Mouse (Mus musculus): Measurements from ENCODE around the gene Chrnb1.

DNA sequence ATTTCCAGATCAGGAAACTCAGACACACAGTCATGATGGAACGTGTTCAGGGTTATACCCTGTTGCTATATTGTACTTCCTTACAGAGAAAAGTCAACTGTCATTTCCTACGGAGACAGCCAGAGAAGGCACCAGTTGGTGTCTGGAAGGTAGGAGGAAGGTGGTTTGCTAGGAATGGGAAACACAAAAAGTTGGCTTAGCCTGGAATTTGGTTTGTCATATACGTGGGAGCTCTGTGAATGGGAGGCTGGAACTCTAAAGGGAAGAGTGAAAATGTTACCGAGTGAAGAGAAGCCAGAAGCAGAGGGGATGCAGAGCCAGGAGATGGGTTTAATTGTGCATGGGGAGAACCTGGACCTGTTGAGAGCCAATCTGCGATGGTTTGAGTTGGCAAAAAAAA, 4.3 kb downstream of the Chrnb1 start:
- no peak for TF ChIP-seq POLR2A (IDR thresholded peaks at IDR 0.05; ENCODE audit: low read depth, low read length)
- no peak for TF ChIP-seq CTCF (IDR thresholded peaks at IDR 0.05; ENCODE audit: extremely low read depth, insufficient read length, insufficient replicate concordance, low read depth, low read length)
